Mouse (Mus musculus): Measurements from ENCODE around the gene Zfp287.

GRCm38 (mm10) chr11:62744103-62744502 lies 12.4 kb upstream of the Zfp287 start:
- peak; percentile 91 for TF ChIP-seq CTCF (conservative IDR thresholded peaks at IDR 0.05; ENCODE audit: low read length)
- TF ChIP-seq POU5F1 (IDR thresholded peaks at IDR 0.05; ENCODE audit: borderline replicate concordance, low read length), result no peak

Measured in E14TG2a.4 (cell line).